Mouse (Mus musculus): ENCODE measurements around the gene Tnni2. TPM values are rescaled to one million over a fixed set of nuclear protein-coding genes. Genes with fewer than 3 reads are reported as not detected.

The Tnni2 gene
- polyA plus RNA-seq, 1 experiment from 2014 or later: 1.8 TPM

GRCm38 (mm10) chr7:142433623-142434022, 8.0 kb upstream of the Tnni2 start:
- Histone ChIP-seq H3K27me3 (no peaks in the 10 kb centered on the region; the same call in 1 of the 2 replicates), H3K9ac (no peak overlapping the region), H3K4me3 (no peak overlapping the region), H3K9me3 (no peaks in the 10 kb centered on the region), H3K36me3 (no peaks in the 10 kb centered on the region), H3K27ac (no peak overlapping the region), H3K4me1 (replicated peaks) (peaks cover 17% of the 10 kb centered on the region), H3K4me2 (no peak overlapping the region)
- 47% methylated on average over 19 of the region's 19 CpGs for WGBS
- no peak for ATAC-seq (ENCODE audit: low FRiP score)

- no peaks in the 10 kb centered on the region; the same call in 1 of the 2 replicates for H3K27me3 ChIP-seq
- 85% methylated on average over 10 of the region's 10 CpGs for WGBS
- no peak within 1 kb of the TSS for H3K27ac ChIP-seq
- H3K4me3 ChIP-seq: no peak within 1 kb of the TSS
- no peak within 1 kb of the TSS for H3K4me2 ChIP-seq
- H3K9ac ChIP-seq: no peak within 1 kb of the TSS
- H3K9me3 ChIP-seq: no peaks in the 10 kb centered on the region
- no peaks in the 10 kb centered on the region for H3K36me3 ChIP-seq
- peaks cover 17% of the 10 kb centered on the region for H3K4me1 ChIP-seq (replicated peaks)
- ATAC-seq (ENCODE audit: low FRiP score): no peak
These were observed 7.3 kb upstream of the Tnni2 start, which contains the start of gene Syt8 for GRCm38 (mm10) chr7:142434137-142434865. Syt8 (plus strand) TSS chr7:142434850.

GRCm38 (mm10) chr7:142435524-142435923, 6.1 kb upstream of the Tnni2 start:
- Histone ChIP-seq H3K9me3 (no peaks in the 10 kb centered on the region), H3K4me1 (replicated peaks) (peaks cover 8% of the 10 kb centered on the region), H3K4me3 (no peak overlapping the region), H3K9ac (no peak overlapping the region), H3K36me3 (no peaks in the 10 kb centered on the region), H3K27ac (no peak overlapping the region), H3K4me2 (no peak overlapping the region), H3K27me3 (no peaks in the 10 kb centered on the region; the same call in 1 of the 2 replicates)
- ATAC-seq (ENCODE audit: low FRiP score): no peak
- 23% methylated on average over 4 of the region's 4 CpGs for WGBS

GRCm38 (mm10) chr7:142437324-142437723, 4.3 kb upstream of the Tnni2 start:
- 83% methylated on average over 5 of the region's 5 CpGs for WGBS
- no peak overlapping the region for H3K9ac ChIP-seq
- H3K27ac ChIP-seq: no peak overlapping the region
- 0 out of 2 replicates have a peak, but pooled peaks cover 4% of the 10 kb centered on the region for H3K4me1 ChIP-seq (replicated peaks)
- no peaks in the 10 kb centered on the region for H3K36me3 ChIP-seq
- H3K4me2 ChIP-seq: no peak overlapping the region
- no peak for ATAC-seq (ENCODE audit: low FRiP score)
- no peak overlapping the region for H3K4me3 ChIP-seq
- H3K9me3 ChIP-seq: no peaks in the 10 kb centered on the region
- H3K27me3 ChIP-seq: no peaks in the 10 kb centered on the region; the same call in 1 of the 2 replicates

GRCm38 (mm10) chr7:142439966-142440365, 1.6 kb upstream of the Tnni2 start:
- Histone ChIP-seq H3K9me3 (no peaks in the 10 kb centered on the region), H3K27me3 (no peaks in the 10 kb centered on the region)
- no peak for ATAC-seq (ENCODE audit: low FRiP score)

GRCm38 (mm10) chr7:142440657-142441114, 922 bp upstream of the Tnni2 start:
- Histone ChIP-seq H3K4me3 (no peak overlapping the region), H3K27ac (no peak overlapping the region), H3K4me1 (replicated peaks) (0 out of 2 replicates have a peak, but pooled peaks cover 4% of the 10 kb centered on the region), H3K27me3 (no peaks in the 10 kb centered on the region), H3K4me2 (no peak overlapping the region), H3K36me3 (no peaks in the 10 kb centered on the region), H3K9ac (no peak overlapping the region), H3K9me3 (no peaks in the 10 kb centered on the region)
- ATAC-seq (ENCODE audit: low FRiP score): peak; percentile 43; the same call in 1 of the 2 replicates
- whole genome bisulfite sequencing: 52% methylated on average over 5 of the region's 5 CpGs

More at GRCm38 (mm10) chr7:142439966-142440365, 1.6 kb upstream of the Tnni2 start:
- Histone ChIP-seq H3K27ac (no peak overlapping the region), H3K4me2 (no peak overlapping the region), H3K9ac (no peak overlapping the region), H3K36me3 (no peaks in the 10 kb centered on the region), H3K4me3 (no peak overlapping the region), H3K4me1 (replicated peaks) (0 out of 2 replicates have a peak, but pooled peaks cover 4% of the 10 kb centered on the region)
- 90% methylated on average over 14 of the region's 14 CpGs for WGBS

GRCm38 (mm10) chr7:142442081-142442907, 686 bp downstream of the Tnni2 start:
- Histone ChIP-seq H3K4me2 (no peak overlapping the region), H3K9me3 (no peaks in the 10 kb centered on the region), H3K27ac (no peak overlapping the region), H3K4me1 (replicated peaks) (0 out of 2 replicates have a peak, but pooled peaks cover 4% of the 10 kb centered on the region), H3K9ac (no peak overlapping the region), H3K4me3 (no peak overlapping the region), H3K36me3 (no peaks in the 10 kb centered on the region), H3K27me3 (no peaks in the 10 kb centered on the region)
- no peak for ATAC-seq (ENCODE audit: low FRiP score)
- 80% methylated on average over 9 of the region's 9 CpGs for WGBS

- Histone ChIP-seq H3K27ac (no peak overlapping the region), H3K27me3 (no peaks in the 10 kb centered on the region), H3K4me1 (replicated peaks) (0 out of 2 replicates have a peak, but pooled peaks cover 4% of the 10 kb centered on the region), H3K4me2 (no peak overlapping the region), H3K4me3 (no peak overlapping the region), H3K9me3 (no peaks in the 10 kb centered on the region), H3K36me3 (no peaks in the 10 kb centered on the region), H3K9ac (no peak overlapping the region)
- WGBS: 99% methylated on average over 7 of the region's 7 CpGs
- ATAC-seq (ENCODE audit: low FRiP score): no peak
These were observed 1.4 kb downstream of the Tnni2 start for GRCm38 (mm10) chr7:142442908-142443420.

GRCm38 (mm10) chr7:142443474-142443873, 1.9 kb downstream of the Tnni2 start:
- Histone ChIP-seq H3K4me2 (no peak overlapping the region), H3K27me3 (no peaks in the 10 kb centered on the region), H3K9me3 (no peaks in the 10 kb centered on the region), H3K27ac (no peak overlapping the region), H3K4me3 (no peak overlapping the region), H3K36me3 (no peaks in the 10 kb centered on the region), H3K9ac (no peak overlapping the region), H3K4me1 (replicated peaks) (0 out of 2 replicates have a peak, but pooled peaks cover 4% of the 10 kb centered on the region)
- 88% methylated on average over 5 of the region's 5 CpGs for WGBS
- ATAC-seq (ENCODE audit: low FRiP score): no peak

GRCm38 (mm10) chr7:142444171-142444570, 2.6 kb downstream of the Tnni2 start:
- 92% methylated on average over 6 of the region's 6 CpGs for WGBS
- no peak overlapping the region for H3K4me2 ChIP-seq
- no peak for ATAC-seq (ENCODE audit: low FRiP score)

GRCm38 (mm10) chr7:142445324-142445723, 3.7 kb downstream of the Tnni2 start:
- 0 out of 2 replicates have a peak, but pooled peaks cover 4% of the 10 kb centered on the region for H3K4me1 ChIP-seq (replicated peaks)
- no peaks in the 10 kb centered on the region for H3K36me3 ChIP-seq
- no peaks in the 10 kb centered on the region for H3K9me3 ChIP-seq
- H3K27ac ChIP-seq: no peak overlapping the region
- H3K4me3 ChIP-seq: no peak overlapping the region
- H3K4me2 ChIP-seq: no peak overlapping the region
- 86% methylated on average over 6 of the region's 6 CpGs for WGBS
- no peak for ATAC-seq (ENCODE audit: low FRiP score)
- no peak overlapping the region for H3K9ac ChIP-seq
- H3K27me3 ChIP-seq: no peaks in the 10 kb centered on the region

More at GRCm38 (mm10) chr7:142444171-142444570, 2.6 kb downstream of the Tnni2 start:
- H3K4me3 ChIP-seq: no peak overlapping the region
- H3K36me3 ChIP-seq: no peaks in the 10 kb centered on the region
- 0 out of 2 replicates have a peak, but pooled peaks cover 4% of the 10 kb centered on the region for H3K4me1 ChIP-seq (replicated peaks)
- no peak overlapping the region for H3K27ac ChIP-seq
- H3K27me3 ChIP-seq: no peaks in the 10 kb centered on the region
- no peaks in the 10 kb centered on the region for H3K9me3 ChIP-seq
- no peak overlapping the region for H3K9ac ChIP-seq

GRCm38 (mm10) chr7:142446264-142446663, 4.7 kb downstream of the Tnni2 start:
- no peaks in the 10 kb centered on the region for H3K27me3 ChIP-seq
- 91% methylated on average over 4 of the region's 4 CpGs for WGBS

More at GRCm38 (mm10) chr7:142446264-142446663, 4.7 kb downstream of the Tnni2 start:
- no peaks in the 10 kb centered on the region for H3K36me3 ChIP-seq
- no peaks in the 10 kb centered on the region for H3K4me1 ChIP-seq (replicated peaks)
- ATAC-seq (ENCODE audit: low FRiP score): no peak
- no peaks in the 10 kb centered on the region for H3K9me3 ChIP-seq
- no peak overlapping the region for H3K4me2 ChIP-seq
- H3K27ac ChIP-seq: no peak overlapping the region
- H3K4me3 ChIP-seq: no peak overlapping the region
- H3K9ac ChIP-seq: no peak overlapping the region
